ENCODE assay signal across 29 mouse cellular contexts in the genomic region with DNA sequence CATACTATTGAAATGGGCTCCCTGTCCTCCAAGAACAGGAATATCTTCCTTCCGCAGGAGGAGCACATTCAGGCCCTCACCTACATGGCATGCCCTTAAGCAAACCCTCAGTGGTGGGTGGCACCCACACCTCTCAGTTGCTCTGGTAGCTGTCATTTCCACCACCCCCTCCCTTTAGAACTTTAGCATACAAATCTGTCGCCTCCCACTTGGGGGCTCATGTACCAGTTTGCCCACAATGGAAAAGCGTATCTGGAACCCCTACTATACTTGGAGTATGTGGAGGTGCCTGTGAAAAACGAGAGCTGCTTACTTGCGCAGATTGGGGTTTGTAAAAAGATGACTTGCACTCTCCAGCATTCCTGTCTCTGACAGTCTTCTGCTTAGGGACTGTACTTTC. TPM values are rescaled to one million over a fixed set of nuclear protein-coding genes. Genes with fewer than 3 reads are reported as not detected.
DNase-seq lines count a peak whose midpoint lies in the region; ATAC-seq and TF ChIP-seq lines count a peak whose summit lies in the region.
"Had no signal": no experiment of that assay in that cellular context is flagged by ENCODE, and none has a peak within 500 bp of the region (broad histone marks: within the 10 kb centered on the region; RNA-seq: fewer than 3 reads in every experiment).

No protein-coding gene starts in this region.

- H3K36me3 ChIP-seq in intestine, embryonic 14.5 days (ENCODE audit: control insufficient read depth, insufficient read depth, low read length) = peaks cover 89% of the 10 kb centered on the region
- H3K36me3 ChIP-seq in intestine, postnatal 0 days (ENCODE audit: control insufficient read depth, insufficient read depth) = peaks cover 72% of the 10 kb centered on the region
- peaks cover 21% of the 10 kb centered on the region for H3K36me3 ChIP-seq in midbrain, embryonic 11.5 days (ENCODE audit: control insufficient read depth, insufficient read depth, low read length)
- H3K36me3 ChIP-seq in midbrain, embryonic 16.5 days (ENCODE audit: control insufficient read depth, insufficient read depth, low read length) = peaks cover 36% of the 10 kb centered on the region

- no peak for TF ChIP-seq CTCF in intestine, postnatal 0 days (IDR thresholded peaks at IDR 0.05; ENCODE audit: low read depth)

- H3K9ac ChIP-seq in intestine, embryonic 14.5 days (ENCODE audit: low read length) = no peak overlapping the region
- H3K9ac ChIP-seq in intestine, postnatal 0 days (ENCODE audit: low read depth, low read length) = no peak overlapping the region
- no peak overlapping the region for H3K9ac ChIP-seq in midbrain, embryonic 11.5 days (ENCODE audit: low read length)
- H3K9ac ChIP-seq in midbrain, embryonic 16.5 days (ENCODE audit: low read depth, low read length) = no peak overlapping the region
- H3K9ac ChIP-seq: embryonic facial prominence, embryonic 12.5 days; hindbrain, embryonic 14.5 days; kidney, embryonic 15.5 days; liver, embryonic 14.5 days had no signal

- no peaks in the 10 kb centered on the region for H3K27me3 ChIP-seq in intestine, embryonic 14.5 days (replicated peaks; ENCODE audit: control insufficient read depth, insufficient read depth, low read length)
- no peaks in the 10 kb centered on the region for H3K27me3 ChIP-seq in intestine, postnatal 0 days (replicated peaks; ENCODE audit: control insufficient read depth, insufficient read depth, low read length)
- H3K27me3 ChIP-seq in midbrain, embryonic 11.5 days (ENCODE audit: control insufficient read depth, insufficient read depth, low read length) = no peaks in the 10 kb centered on the region
- H3K27me3 ChIP-seq in midbrain, embryonic 16.5 days (ENCODE audit: control insufficient read depth, insufficient read depth, low read depth, low read length) = no peaks in the 10 kb centered on the region
- H3K27me3 ChIP-seq: embryonic facial prominence, embryonic 12.5 days; kidney, embryonic 15.5 days had no signal

- no peak for ATAC-seq in intestine, embryonic 14.5 days (replicated peaks; ENCODE audit: low FRiP score, low TSS enrichment, low read depth)
- no peak for ATAC-seq in intestine, postnatal 0 days
- no peak for ATAC-seq in midbrain, embryonic 11.5 days (ENCODE audit: low FRiP score)
- ATAC-seq in midbrain, embryonic 16.5 days = no peak
- ATAC-seq: forebrain, embryonic 14.5 days had no signal

- H3K27ac ChIP-seq in intestine, embryonic 14.5 days (ENCODE audit: low read depth) = 0 out of 2 replicates have a peak overlapping the region, but pooled peaks have one; percentile 7
- H3K27ac ChIP-seq in intestine, postnatal 0 days (ENCODE audit: low read depth, low read length) = no peak overlapping the region
- H3K27ac ChIP-seq in midbrain, embryonic 11.5 days (ENCODE audit: low read depth, low read length) = no peak overlapping the region
- H3K27ac ChIP-seq in midbrain, embryonic 16.5 days (ENCODE audit: low read length) = no peak overlapping the region
- H3K27ac ChIP-seq: embryonic facial prominence, embryonic 12.5 days; hindbrain, embryonic 14.5 days; kidney, embryonic 15.5 days; liver, embryonic 14.5 days; macrophage had no signal

- WGBS in intestine, embryonic 14.5 days = 91% methylated on average over 5 of the region's 5 CpGs
- 95% methylated on average over 5 of the region's 5 CpGs for WGBS in intestine, postnatal 0 days
- 92% methylated on average over 5 of the region's 5 CpGs for WGBS in midbrain, embryonic 11.5 days
- 94% methylated on average over 5 of the region's 5 CpGs for WGBS in midbrain, embryonic 16.5 days

- no peaks in the 10 kb centered on the region for H3K9me3 ChIP-seq in intestine, embryonic 14.5 days (ENCODE audit: control insufficient read depth, low read length)
- H3K9me3 ChIP-seq in intestine, postnatal 0 days (ENCODE audit: control insufficient read depth) = no peaks in the 10 kb centered on the region
- no peaks in the 10 kb centered on the region for H3K9me3 ChIP-seq in midbrain, embryonic 11.5 days (ENCODE audit: control insufficient read depth, low read length)
- H3K9me3 ChIP-seq in midbrain, embryonic 16.5 days (replicated peaks; ENCODE audit: control insufficient read depth, low read length, poor library complexity, severe bottlenecking) = no peaks in the 10 kb centered on the region
- H3K9me3 ChIP-seq: embryonic facial prominence, embryonic 12.5 days; kidney, embryonic 15.5 days had no signal

- H3K4me2 ChIP-seq in intestine, embryonic 14.5 days (ENCODE audit: low read length) = no peak overlapping the region
- H3K4me2 ChIP-seq in intestine, postnatal 0 days (replicated peaks; ENCODE audit: low read depth) = no peak overlapping the region
- no peak overlapping the region for H3K4me2 ChIP-seq in midbrain, embryonic 11.5 days
- no peak overlapping the region for H3K4me2 ChIP-seq in midbrain, embryonic 16.5 days (ENCODE audit: low read length)
- H3K4me2 ChIP-seq: embryonic facial prominence, embryonic 12.5 days; heart, embryonic 11.5 days; hindbrain, embryonic 14.5 days; kidney, embryonic 15.5 days had no signal

- DNase-seq in intestine, embryonic 14.5 days (ENCODE audit: low spot score) = no peak
- peak; percentile 54 for DNase-seq in midbrain, embryonic 11.5 days (ENCODE audit: low spot score, missing footprints)
- peak; percentile 26 to 80 for DNase-seq in left cerebral cortex, postnatal 25 days (ENCODE audit: low spot score in 2 of 2)
- no peak for DNase-seq in cerebellum, adult 9-10 months
- DNase-seq: adrenal gland, postnatal 25 days; B cell, adult 2 months; cerebellum, adult 18-20 months; cerebellum, postnatal 36 days; embryo, embryonic 11 days; gastrocnemius, postnatal 25 days; heart, adult 18-20 months; heart, postnatal 36 days; kidney, adult 18-20 months; kidney, postnatal 25 days; liver; lung, adult 2 months; lung, postnatal 10 days; midbrain, embryonic 14.5 days had no signal

- intact Hi-C loops in left cerebral cortex, postnatal 25 days (cut with DNase I) = loop anchor here (2.0 kb wide), 1 partner anchor 150 kb away; no protein-coding TSS in a partner anchor

- H3K4me1 ChIP-seq in intestine, embryonic 14.5 days (replicated peaks; ENCODE audit: control insufficient read depth, insufficient read depth, low read length) = no peaks in the 10 kb centered on the region
- H3K4me1 ChIP-seq in intestine, postnatal 0 days (replicated peaks; ENCODE audit: control insufficient read depth, insufficient read depth, low read length) = no peaks in the 10 kb centered on the region
- no peaks in the 10 kb centered on the region for H3K4me1 ChIP-seq in midbrain, embryonic 11.5 days (ENCODE audit: control insufficient read depth, insufficient read depth, low read length)
- no peaks in the 10 kb centered on the region for H3K4me1 ChIP-seq in midbrain, embryonic 16.5 days (ENCODE audit: control insufficient read depth, insufficient read depth, low read length)
- H3K4me1 ChIP-seq: embryonic facial prominence, embryonic 12.5 days; kidney, embryonic 15.5 days had no signal

- no peak overlapping the region for H3K4me3 ChIP-seq in intestine, embryonic 14.5 days (ENCODE audit: low read depth, low read length)
- no peak overlapping the region for H3K4me3 ChIP-seq in intestine, postnatal 0 days (ENCODE audit: low read depth, low read length)
- H3K4me3 ChIP-seq in midbrain, embryonic 11.5 days (ENCODE audit: low read depth, low read length) = no peak overlapping the region
- no peak overlapping the region for H3K4me3 ChIP-seq in midbrain, embryonic 16.5 days (ENCODE audit: low read depth, low read length)
- H3K4me3 ChIP-seq: embryonic facial prominence, embryonic 12.5 days; kidney, embryonic 15.5 days had no signal

RNA-seq across cellular contexts. Expression of gene Med8, which starts 7.2 kb away (rescaled TPM):
- polyA plus RNA-seq in intestine, embryonic 14.5 days (2014; fragmentation: Nextera tagmentation; extraction: Ambion mirVana) = 106 and 109 TPM in 2 replicates
- polyA plus RNA-seq in intestine, postnatal 0 days (2015; fragmentation: Nextera tagmentation; extraction: Ambion mirVana) = 71.8 and 76.0 TPM in 2 replicates
- 166 and 176 TPM in 2 replicates for polyA plus RNA-seq in midbrain, embryonic 11.5 days (2014; fragmentation: Nextera tagmentation; extraction: Ambion mirVana)
- 101 TPM in 2 replicates for polyA plus RNA-seq in midbrain, embryonic 16.5 days (2015; fragmentation: Nextera tagmentation; extraction: Ambion mirVana)
- total RNA-seq in left cerebral cortex, postnatal 25 days (2021) = 10 to 100 TPM; 58.8 to 63.1 TPM

RNA-seq across cellular contexts. Expression of gene Szt2, which starts 7.3 kb away (rescaled TPM):
- 12.1 and 13.2 TPM in 2 replicates for polyA plus RNA-seq in intestine, embryonic 14.5 days (2014; fragmentation: Nextera tagmentation; extraction: Ambion mirVana)
- polyA plus RNA-seq in intestine, postnatal 0 days (2015; fragmentation: Nextera tagmentation; extraction: Ambion mirVana) = 2.8 and 4.2 TPM in 2 replicates
- polyA plus RNA-seq in midbrain, embryonic 11.5 days (2014; fragmentation: Nextera tagmentation; extraction: Ambion mirVana) = 7.8 and 8.2 TPM in 2 replicates
- 8.7 and 10.3 TPM in 2 replicates for polyA plus RNA-seq in midbrain, embryonic 16.5 days (2015; fragmentation: Nextera tagmentation; extraction: Ambion mirVana)
- 10 to 100 TPM; 30.6 to 43.8 TPM for total RNA-seq in left cerebral cortex, postnatal 25 days (2021)

RNA-seq across cellular contexts. Expression of gene Elovl1, which starts 11.6 kb away (rescaled TPM):
- polyA plus RNA-seq in intestine, embryonic 14.5 days (2014; fragmentation: Nextera tagmentation; extraction: Ambion mirVana) = 144 and 152 TPM in 2 replicates
- 221 and 225 TPM in 2 replicates for polyA plus RNA-seq in intestine, postnatal 0 days (2015; fragmentation: Nextera tagmentation; extraction: Ambion mirVana)
- 35.6 and 36.9 TPM in 2 replicates for polyA plus RNA-seq in midbrain, embryonic 11.5 days (2014; fragmentation: Nextera tagmentation; extraction: Ambion mirVana)
- 25.1 and 26.1 TPM in 2 replicates for polyA plus RNA-seq in midbrain, embryonic 16.5 days (2015; fragmentation: Nextera tagmentation; extraction: Ambion mirVana)
- 10 to 100 TPM; 23.3 to 28.6 TPM for total RNA-seq in left cerebral cortex, postnatal 25 days (2021)

RNA-seq across cellular contexts. Expression of gene Cdc20, which starts 20.8 kb away (rescaled TPM):
- polyA plus RNA-seq in intestine, embryonic 14.5 days (2014; fragmentation: Nextera tagmentation; extraction: Ambion mirVana) = 259 and 273 TPM in 2 replicates
- polyA plus RNA-seq in intestine, postnatal 0 days (2015; fragmentation: Nextera tagmentation; extraction: Ambion mirVana) = 37.3 and 42.7 TPM in 2 replicates
- polyA plus RNA-seq in midbrain, embryonic 11.5 days (2014; fragmentation: Nextera tagmentation; extraction: Ambion mirVana) = 305 and 337 TPM in 2 replicates
- polyA plus RNA-seq in midbrain, embryonic 16.5 days (2015; fragmentation: Nextera tagmentation; extraction: Ambion mirVana) = 22.6 and 27.6 TPM in 2 replicates
- total RNA-seq in left cerebral cortex, postnatal 25 days (2021) = 1 to 10 TPM; 1.5 to 1.6 TPM

RNA-seq across cellular contexts. Expression of gene Mpl, which starts 41.0 kb away (rescaled TPM):
- 0.31 and 0.46 TPM in 2 replicates for polyA plus RNA-seq in intestine, embryonic 14.5 days (2014; fragmentation: Nextera tagmentation; extraction: Ambion mirVana)
- polyA plus RNA-seq in intestine, postnatal 0 days (2015; fragmentation: Nextera tagmentation; extraction: Ambion mirVana) = 0.05 and 0.10 TPM in 2 replicates
- 1.4 and 1.6 TPM in 2 replicates for polyA plus RNA-seq in midbrain, embryonic 11.5 days (2014; fragmentation: Nextera tagmentation; extraction: Ambion mirVana)
- polyA plus RNA-seq in midbrain, embryonic 16.5 days (2015; fragmentation: Nextera tagmentation; extraction: Ambion mirVana) = 0.11 TPM in 1 of 2 replicates, not detected in the other
- 1 to 10 TPM; 1.6 to 2.3 TPM for total RNA-seq in left cerebral cortex, postnatal 25 days (2021)
- total RNA-seq: adrenal gland, postnatal 25 days; gastrocnemius, postnatal 25 days; layer of hippocampus, adult 18-20 months had no signal
- polyA plus RNA-seq: midbrain, embryonic 14.5 days; testis, adult 2 months had no signal

Comparison
In these comparisons a context has a peak if more than half of its experiments do, and no peak if none do; other contexts are left out.
1. DNase-seq: peak in midbrain, embryonic 11.5 days (single experiment) and left cerebral cortex, postnatal 25 days (2 of 2); none in intestine, embryonic 14.5 days (single experiment) and cerebellum, adult 9-10 months (single experiment).